Mouse (Mus musculus) liver, postnatal 0 days (tissue): ENCODE measurements around the gene Rpl22.

Source experiments
- CTCF ChIP-seq: sonication (generic); IDR thresholded peaks from 2 replicates; pipeline ENCODE4 v1.5.1; 2016; ENCODE audit warnings: antibody characterized with exemption, low read depth
- EP300 ChIP-seq: IDR thresholded peaks from 2 replicates; pipeline ENCODE4 v1.6.1; 2016; ENCODE audit warnings: antibody characterized with exemption, low read depth, mild to moderate bottlenecking

- TF ChIP-seq CTCF (peak; percentile 69), EP300 (no peak)
These were observed 48.9 kb upstream of the Rpl22 start for GRCm38 (mm10) chr4:152276389-152277347.
